Mouse (Mus musculus) right cerebral cortex, postnatal 25 days (tissue): ENCODE measurements around the gene Srsf2.
"Not testable (repeated sequence)": the region's sequence is repeated elsewhere in the genome, so short reads cannot be mapped to it uniquely, and the experiment has no call there.

ENCODE experiments used
- DNase-seq: peaks from one replicate; pipeline ENCODE4 v3.0.0; 2022

Gene Srsf2

DNA sequence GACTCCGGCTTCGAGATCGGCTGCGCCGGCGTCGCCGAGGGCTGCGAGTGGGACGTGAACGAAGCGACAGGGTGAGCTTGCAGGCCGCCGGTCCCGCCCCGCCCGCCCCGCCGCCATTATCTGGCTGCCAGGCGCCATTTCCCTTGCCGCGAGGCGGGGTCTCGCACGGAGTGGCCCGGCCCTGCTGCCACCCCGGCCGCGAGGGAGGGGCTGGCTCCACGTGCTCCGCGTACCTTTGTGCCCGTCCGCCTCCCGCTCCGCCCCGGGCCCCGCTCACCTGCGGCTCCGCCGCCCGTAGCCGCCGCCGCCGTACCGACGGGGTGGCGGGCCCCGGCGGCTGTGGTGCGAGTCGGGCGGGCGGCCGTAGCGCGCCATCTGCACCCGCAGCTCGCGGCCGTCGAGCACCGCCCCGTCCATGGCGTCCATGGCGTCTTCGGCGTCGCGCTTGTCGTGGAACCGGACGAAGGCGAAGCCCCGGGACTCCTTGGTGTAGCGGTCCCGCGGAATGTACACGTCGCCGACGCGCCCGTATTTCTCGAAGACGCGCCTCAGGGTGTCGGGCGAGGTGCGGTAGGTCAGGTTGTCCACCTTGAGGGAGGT lies 503 bp downstream of the Srsf2 start, which contains the start of gene Mfsd11:
TSS of gene Mfsd11 (plus strand) at position 150 of the 600 bp plus-strand sequence.
- peak; percentile 84 for DNase-seq

DNA sequence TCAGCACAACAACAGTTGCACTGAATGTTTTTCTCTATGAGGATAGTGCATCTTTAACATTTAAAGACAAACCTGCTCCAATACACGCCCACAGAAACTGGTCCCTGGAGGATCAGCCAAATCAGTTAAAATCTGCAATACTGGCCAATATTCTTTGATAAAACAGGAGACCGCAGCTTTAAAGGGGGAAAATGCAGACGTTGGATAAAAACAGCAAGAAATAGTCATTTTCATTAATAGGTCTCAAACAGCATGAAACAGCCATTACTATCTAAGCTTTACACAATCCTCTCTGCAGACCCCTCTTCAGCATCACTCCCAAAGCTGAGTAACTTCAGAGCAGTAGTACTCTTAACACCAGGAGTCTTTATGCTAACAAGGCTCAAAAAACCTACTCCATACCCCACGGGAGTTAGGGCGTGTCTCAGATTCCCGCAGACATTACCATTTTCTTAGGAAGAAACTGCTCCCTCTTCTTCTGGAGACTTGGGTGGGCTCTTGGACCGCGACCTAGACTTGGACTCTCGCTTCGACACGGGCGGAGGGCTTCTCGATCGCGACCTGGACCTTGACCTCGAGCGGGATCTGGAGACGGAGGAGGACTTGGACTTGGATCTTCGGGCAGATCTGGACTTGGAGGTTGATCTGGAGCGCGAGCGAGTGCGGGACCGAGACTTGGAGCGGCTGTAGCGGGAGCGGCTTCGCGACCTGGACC lies 1.2 kb downstream of the Srsf2 start:
- DNase-seq, result no peak

- no peak for DNase-seq
Observed at GRCm38 (mm10) chr11:116850833-116851477, 1.9 kb downstream of the Srsf2 start.

- no peak for DNase-seq
Observed at GRCm38 (mm10) chr11:116850085-116850484, 2.8 kb downstream of the Srsf2 start.

GRCm38 (mm10) chr11:116849587-116849986 lies 3.3 kb downstream of the Srsf2 start:
- DNase-seq, result no peak

DNA sequence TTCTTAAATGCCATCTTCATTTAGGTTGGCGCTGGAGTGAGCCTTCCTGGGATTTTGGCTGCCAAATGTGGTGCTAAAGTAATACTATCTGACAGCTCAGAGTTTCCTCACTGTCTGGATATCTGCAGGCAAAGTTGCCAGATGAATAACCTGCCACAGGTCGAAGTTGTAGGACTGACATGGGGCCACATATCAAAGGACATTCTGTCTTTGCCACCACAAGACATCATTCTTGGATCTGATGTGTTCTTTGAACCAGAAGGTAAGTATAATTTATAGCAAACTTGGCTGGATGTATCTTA lies 4.1 kb downstream of the Srsf2 start:
- DNase-seq, result not testable (repeated sequence)

DNA sequence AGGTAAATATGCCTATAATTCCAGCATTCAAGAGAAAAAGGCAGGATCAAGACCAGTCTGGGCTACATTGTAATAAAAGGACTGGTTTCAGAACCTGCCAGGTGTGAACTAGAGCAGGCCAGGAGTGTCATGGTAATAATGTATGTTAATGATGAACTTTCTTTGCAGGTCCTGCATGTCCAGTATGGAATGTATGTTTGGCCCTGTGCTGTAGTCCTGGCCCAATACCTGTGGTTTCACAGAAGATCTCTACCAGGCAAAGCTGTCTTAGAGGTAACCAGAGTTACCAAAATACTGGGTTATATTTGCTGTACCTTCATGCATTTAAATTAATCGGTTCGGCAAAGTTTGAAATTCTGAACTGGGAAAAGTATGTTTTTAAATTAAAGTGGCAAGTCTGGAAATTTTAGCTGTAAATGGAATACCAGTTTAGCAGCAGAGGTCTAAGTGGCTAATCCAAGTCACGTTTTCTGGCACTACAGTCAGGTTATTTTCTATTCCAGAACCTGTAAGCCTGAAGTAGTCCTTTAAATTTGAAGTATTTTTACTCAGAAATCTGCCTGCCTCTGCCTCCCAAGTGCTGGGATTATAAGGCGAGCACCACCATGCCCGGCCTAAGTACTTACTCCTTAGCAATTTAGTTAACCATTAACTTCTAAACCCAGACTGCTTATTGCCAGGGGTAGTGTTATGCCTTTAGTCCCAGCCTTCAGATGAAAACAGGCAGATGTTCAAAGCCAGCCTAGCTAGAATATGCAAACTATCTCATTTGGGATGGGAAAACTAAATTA lies 4.6 kb downstream of the Srsf2 start:
- DNase-seq, result no peak

DNA sequence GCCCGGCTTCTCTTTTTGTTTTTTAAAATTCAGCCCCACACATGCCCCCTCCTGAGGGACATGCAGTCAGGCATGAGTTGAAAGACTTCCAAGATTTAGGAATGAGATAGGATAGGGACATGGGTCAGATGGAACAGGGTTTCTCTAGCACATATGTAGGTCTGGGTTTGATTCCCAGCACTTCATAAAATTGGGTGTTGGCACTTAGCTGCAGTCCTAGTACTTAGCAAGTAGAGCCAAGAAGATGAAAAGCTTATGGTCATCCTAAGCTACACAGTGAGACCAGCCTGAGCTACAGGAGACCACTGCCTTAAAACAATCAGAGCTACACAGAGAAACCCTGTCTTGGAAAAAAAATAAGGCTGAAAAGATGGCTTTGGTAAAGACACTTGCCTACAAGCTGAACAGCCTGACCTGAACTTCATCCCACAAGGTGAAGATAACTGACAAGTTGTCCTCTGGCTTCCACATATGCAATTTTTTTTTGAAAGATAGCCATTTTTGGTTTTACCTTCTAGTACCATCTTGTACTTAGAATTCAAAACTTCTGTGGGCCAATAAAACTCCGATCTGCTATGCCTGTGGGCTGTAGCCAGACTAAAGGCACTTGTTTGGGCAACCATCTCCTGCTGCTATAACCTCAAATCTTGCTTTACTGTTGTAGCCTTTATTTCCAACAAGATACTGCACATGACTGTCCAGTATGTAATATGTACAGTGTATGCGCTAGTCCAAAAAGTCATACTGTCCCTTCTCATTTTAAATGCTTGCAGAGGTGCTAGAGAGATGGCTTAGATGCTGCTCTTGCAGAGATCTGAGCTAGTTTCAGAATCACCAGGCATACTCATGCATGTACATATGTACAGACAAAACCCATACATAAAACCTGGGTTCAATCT lies 5.5 kb downstream of the Srsf2 start:
- no peak for DNase-seq

DNA sequence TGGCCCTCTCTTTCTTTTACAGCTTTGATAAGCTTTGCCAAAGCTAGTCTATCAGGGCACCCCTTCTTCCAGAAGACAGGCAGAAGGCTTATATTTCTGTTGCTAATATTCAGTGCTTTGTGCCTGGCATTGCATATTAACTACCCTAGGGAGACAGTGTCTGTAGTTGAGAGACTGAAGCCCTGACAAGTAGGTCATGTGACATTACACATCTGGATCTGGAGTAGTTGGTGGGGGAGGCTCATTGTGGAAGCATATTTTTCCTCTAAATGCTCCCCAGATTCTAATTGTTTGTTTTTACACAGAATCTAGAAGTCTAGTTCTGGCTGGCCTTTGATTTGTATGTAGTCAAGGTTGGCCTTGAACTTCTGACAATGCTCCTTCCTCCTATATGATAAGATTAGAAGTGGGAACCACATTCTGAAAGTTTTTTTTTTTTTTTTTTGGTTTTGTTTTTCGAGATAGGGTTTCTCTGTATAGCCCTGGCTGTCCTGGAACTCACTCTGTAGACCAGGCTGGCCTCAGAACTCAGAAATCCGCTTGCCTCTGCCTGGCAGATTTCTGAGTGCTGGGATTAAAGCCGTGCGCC lies 6.2 kb downstream of the Srsf2 start:
- no peak for DNase-seq

DNA sequence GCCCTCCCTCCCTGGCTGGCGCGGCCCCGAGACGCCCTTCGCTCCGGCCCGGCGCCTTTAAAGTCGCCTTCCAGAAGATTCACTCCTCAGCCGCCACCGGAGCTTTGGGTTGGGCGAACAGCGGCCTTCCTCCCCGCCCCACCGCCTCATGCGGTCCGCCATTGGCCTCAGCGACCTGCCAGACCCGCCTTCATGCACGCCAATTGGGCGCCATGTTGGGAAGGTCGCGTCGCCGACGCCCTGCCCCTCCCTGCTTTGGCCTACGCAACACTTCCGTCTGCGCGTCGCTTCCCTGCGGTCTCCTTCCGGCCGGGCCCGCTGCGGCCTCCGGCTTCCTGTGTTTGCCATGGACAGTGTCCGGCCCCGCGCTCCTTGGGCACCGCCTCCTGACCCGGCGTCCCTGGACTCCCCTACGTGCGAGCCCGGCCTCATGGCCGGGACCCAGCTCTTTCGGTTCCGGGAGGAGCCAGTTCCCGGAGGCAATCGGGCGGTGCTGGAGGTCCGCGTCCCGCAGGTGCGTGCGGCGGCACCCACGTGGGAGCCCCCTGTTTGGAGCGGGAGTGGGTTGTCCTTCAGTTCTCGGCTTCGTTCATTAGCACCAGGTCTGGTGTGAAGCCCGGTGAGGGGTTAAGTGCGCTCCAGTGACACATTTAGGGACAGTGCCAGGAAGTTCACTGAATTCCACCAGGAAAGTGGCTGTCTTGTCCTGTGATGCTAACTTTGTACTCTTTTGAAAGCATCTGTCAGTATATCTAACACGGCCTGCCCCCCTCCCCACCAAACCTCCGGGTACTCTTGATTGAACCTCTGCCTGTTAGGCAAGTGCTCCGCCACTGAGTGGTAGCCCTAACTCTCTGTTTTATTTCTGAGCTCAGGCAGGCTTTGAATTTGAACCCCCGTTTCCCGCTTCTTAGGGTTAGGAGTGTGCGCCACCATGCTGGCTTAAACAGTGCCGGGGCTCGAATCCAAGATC lies 9.3 kb downstream of the Srsf2 start, which contains the start of the genes Mettl23 and Jmjd6:
TSS of gene Mettl23 (plus strand) at position 18 of the 973 bp plus-strand sequence.
TSS of gene Jmjd6 (minus strand) at position 189 of the 973 bp plus-strand sequence.
- DNase-seq, result peak; percentile 98

DNA sequence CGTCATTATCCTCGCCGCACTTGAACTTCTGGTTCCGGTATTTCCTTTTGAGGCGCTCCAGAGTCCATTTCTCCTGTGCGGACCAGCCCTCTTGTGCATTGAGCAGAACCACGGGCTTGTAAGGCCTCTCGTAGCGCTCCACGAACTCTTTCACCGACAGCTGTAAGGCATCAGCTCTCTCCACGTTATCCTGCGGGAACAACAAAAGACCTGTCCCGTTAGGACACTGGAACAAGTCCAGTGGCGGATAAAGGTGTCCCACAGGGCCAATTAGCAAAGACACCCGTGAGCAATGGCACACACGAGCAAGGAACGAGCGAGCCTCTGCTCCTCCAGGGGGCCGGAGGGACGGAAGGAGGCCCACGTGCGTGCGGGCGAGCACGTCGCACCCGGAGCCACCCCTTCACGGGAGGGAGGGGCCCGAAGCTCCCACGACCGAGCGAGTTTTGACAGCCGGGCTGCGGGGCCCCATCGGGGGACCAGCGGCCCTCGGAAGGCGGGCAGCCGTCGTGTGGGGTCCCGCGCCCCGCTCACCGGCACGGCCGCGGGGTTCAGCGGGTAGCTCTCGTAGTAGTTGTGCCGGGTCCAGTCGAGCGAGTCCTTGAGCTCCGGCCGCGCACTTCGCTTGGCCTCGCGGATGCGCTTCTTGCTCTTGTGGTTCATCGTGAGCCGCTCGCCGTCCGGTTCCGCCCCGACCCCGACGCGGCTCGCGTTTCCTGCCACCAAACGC lies 10.2 kb downstream of the Srsf2 start:
- DNase-seq, result peak; percentile 79

DNA sequence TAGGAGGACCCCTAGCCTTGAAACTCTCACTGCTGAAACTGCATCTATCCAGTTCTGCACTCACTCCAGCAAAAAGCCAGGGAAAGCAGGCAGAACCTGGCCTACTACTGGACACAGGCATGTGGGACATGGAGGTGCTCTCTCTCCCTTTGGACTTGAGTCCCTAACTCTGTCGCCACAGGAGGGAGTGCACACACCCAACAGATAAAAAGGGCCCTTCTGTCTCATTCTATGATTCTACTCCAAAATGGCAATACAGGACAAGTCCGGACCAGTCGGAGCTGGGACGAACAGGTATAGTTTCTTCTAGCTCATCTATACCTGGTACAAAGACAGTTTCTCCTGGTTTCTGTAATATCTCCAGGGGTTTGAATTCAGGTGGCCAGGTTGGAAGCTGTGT lies 12.1 kb downstream of the Srsf2 start:
- DNase-seq, result no peak

GRCm38 (mm10) chr11:116839601-116840000 lies 13.3 kb downstream of the Srsf2 start:
- DNase-seq, result no peak

GRCm38 (mm10) chr11:116838936-116839335 lies 14.0 kb downstream of the Srsf2 start:
- no peak for DNase-seq

- DNase-seq, result no peak
Observed at GRCm38 (mm10) chr11:116837441-116837840, 15.5 kb downstream of the Srsf2 start.

GRCm38 (mm10) chr11:116836283-116836682 lies 16.6 kb downstream of the Srsf2 start:
- DNase-seq, result no peak

DNA sequence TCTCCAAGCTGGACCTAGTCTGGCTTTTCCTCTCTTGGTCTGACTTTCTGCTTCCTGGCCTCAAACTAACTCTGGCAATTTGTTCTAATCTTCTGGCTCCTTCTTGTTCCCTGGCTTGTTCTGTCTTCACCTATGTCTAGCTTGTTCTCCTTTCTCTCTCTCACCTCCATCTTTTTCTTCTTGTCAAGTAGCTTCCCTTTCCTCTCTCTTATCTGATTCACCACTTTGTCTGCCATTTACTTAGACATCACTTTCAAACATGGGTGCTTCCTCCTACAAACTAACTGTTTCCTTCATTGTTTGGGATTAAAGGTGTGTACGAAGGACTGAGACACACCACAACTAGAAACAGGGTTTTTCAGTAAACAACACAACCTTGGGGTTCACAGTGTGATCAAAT lies 17.9 kb downstream of the Srsf2 start:
- DNase-seq, result no peak

GRCm38 (mm10) chr11:116832172-116832685 lies 20.7 kb downstream of the Srsf2 start:
- no peak for DNase-seq

DNA sequence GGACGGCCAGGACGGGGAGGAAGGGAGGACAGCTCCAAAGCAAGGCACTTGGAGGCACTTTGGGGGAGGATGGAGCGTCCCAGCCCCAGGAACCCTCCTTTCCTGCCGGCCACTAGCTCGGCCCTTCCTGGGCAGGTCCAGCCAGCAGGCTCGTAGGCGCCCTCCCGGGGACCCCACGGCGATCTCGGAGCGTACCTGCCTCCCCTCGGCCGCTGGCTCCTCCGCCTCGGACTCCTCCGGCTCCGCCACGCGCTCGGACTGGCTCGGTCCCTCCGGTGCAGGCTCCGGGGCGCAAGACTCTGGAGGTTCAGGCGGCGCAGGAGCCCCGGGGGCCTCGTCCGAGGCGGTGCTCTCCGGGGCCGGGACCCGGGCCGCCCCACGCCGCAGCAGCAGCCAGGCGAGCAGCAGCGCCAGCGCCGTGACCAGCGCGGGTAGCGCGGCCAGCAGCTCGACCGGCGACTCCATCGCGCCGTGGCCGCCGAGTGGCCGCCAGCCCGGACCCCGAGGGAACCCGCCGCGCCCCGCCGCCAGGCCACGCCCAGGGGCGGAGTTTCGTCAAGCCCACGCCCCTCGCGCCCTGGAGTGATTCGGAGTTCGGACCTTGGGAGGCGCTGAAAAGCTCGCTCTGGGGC lies 25.2 kb downstream of the Srsf2 start, which contains the start of gene Mxra7:
TSS of gene Mxra7 (minus strand) at position 513 of the 632 bp plus-strand sequence.
- DNase-seq, result peak; percentile 60
